Mouse (Mus musculus): ENCODE results near the gene Snx10. TPM values are rescaled to one million over a fixed set of nuclear protein-coding genes. Genes with fewer than 3 reads are reported as not detected.

Snx10 gene
- total and polyA plus RNA-seq, 2 experiments from 2014 or later: 10.9 to 13.5 TPM

DNA sequence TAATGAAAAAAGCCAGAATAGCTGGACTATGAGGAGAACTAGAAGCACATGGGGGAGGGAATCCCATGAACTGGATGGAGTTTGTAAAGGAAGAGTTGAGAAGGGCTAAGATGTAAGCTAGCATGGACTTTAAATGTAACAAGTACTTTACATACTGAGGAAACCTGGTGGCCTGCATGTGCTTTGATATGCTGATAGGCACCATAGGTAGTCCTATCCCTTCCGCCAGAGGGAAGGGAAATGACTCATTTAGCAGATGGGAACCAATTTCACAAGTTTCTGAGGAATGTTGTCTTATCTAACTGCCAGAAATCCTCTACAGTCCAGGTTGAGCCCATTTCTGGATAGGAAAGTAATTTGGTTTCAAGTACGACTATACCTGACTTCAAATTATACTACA lies 38.1 kb upstream of the Snx10 start:
- 60% methylated on average over 2 of the region's 2 CpGs for WGBS
- no peak overlapping the region for H3K27ac ChIP-seq (ENCODE audit: low read depth)

DNA sequence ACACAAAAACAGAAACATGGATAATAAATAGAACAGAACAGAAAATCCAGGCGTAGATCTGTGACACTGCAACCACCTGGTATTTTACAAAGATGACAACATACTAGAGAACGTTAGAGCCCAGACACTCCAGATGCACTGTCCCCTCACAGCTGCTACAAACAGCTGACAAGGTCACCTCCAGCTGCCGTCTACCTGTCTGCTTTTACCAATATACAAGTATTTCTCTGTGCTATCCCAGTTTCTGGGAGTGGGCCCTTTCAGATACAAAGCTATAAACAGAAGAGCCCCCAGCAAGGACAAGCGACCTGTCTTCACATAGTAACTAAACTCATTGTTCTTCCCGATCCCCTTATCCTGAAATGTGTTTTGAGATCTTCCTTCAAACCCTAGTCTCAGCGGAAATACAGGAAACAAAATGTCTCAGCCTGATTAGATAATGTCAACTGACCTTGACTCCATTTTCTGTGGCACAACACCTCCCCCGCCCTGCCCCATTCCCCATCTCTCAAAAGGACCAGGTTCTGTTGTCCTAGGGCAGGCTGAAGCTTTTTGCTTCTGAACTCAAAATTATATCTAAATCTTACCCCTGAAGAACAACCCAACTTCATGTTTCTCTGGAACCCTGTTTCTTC lies 37.5 kb upstream of the Snx10 start:
- no peak overlapping the region for H3K4me3 ChIP-seq (ENCODE audit: low read depth, low read length)
- DNase-seq (ENCODE audit: low spot score) (no peak), ATAC-seq (ENCODE audit: insufficient read depth, low read depth) (no peak)
- H3K4me2 ChIP-seq (ENCODE audit: low read depth, low read length): no peak overlapping the region
- TF ChIP-seq CTCF (IDR thresholded peaks at IDR 0.05; ENCODE audit: low read depth): no peak
- no peak for TF ChIP-seq EP300 (IDR thresholded peaks at IDR 0.05; ENCODE audit: low read depth)
- H3K27ac ChIP-seq (ENCODE audit: low read depth): no peak overlapping the region
- no peak overlapping the region for H3K9ac ChIP-seq (replicated peaks; ENCODE audit: low read depth, low read length)
- H3K27me3 ChIP-seq (ENCODE audit: control insufficient read depth, insufficient read depth, low read length): no peaks in the 10 kb centered on the region
- peaks cover 10% of the 10 kb centered on the region; the same call in 1 of the 2 replicates for H3K4me1 ChIP-seq (ENCODE audit: control insufficient read depth, insufficient read depth)
- H3K9me3 ChIP-seq (replicated peaks; ENCODE audit: control insufficient read depth, low read length): 0 out of 2 replicates have a peak, but pooled peaks cover 10% of the 10 kb centered on the region
- peaks cover 20% of the 10 kb centered on the region for H3K36me3 ChIP-seq (replicated peaks; ENCODE audit: control insufficient read depth, insufficient read depth, low read length)
- WGBS: 24% methylated on average over 7 of the region's 7 CpGs

More for the DNA sequence above, 38.1 kb upstream of the Snx10 start:
- Histone ChIP-seq H3K9ac (replicated peaks; ENCODE audit: low read depth, low read length) (no peak overlapping the region), H3K36me3 (replicated peaks; ENCODE audit: control insufficient read depth, insufficient read depth, low read length) (peaks cover 24% of the 10 kb centered on the region), H3K4me2 (ENCODE audit: low read depth, low read length) (no peak overlapping the region), H3K9me3 (replicated peaks; ENCODE audit: control insufficient read depth, low read length) (0 out of 2 replicates have a peak, but pooled peaks cover 10% of the 10 kb centered on the region), H3K4me3 (ENCODE audit: low read depth, low read length) (no peak overlapping the region), H3K4me1 (ENCODE audit: control insufficient read depth, insufficient read depth) (peaks cover 10% of the 10 kb centered on the region; the same call in 1 of the 2 replicates), H3K27me3 (ENCODE audit: control insufficient read depth, insufficient read depth, low read length) (no peaks in the 10 kb centered on the region)
- DNase-seq (ENCODE audit: low spot score): no peak
- no peak for ATAC-seq (ENCODE audit: insufficient read depth, low read depth)
- no peak for TF ChIP-seq EP300 (IDR thresholded peaks at IDR 0.05; ENCODE audit: low read depth)

DNA sequence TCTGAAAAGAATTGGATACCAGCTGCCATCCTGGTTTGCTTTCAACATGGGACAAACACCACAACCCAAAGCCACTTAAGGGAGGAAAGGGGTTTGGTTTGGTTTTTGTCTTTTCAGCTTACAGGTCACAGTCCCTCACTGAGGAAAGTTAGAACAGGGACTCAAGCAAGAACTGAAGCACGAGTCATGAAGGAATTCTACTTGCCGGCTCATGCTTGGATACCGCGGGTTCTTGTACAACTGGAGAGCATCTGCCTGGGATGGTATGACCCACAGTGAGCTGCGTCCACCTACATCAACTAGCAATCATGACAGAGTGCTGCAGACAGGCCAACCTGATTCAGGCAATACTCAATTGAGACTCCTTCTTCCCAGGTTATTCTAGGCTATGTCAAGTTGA lies 37.0 kb upstream of the Snx10 start:
- TF ChIP-seq CTCF (IDR thresholded peaks at IDR 0.05; ENCODE audit: low read depth) (no peak), EP300 (IDR thresholded peaks at IDR 0.05; ENCODE audit: low read depth) (no peak)
- no peak overlapping the region for H3K27ac ChIP-seq (ENCODE audit: low read depth)

DNA sequence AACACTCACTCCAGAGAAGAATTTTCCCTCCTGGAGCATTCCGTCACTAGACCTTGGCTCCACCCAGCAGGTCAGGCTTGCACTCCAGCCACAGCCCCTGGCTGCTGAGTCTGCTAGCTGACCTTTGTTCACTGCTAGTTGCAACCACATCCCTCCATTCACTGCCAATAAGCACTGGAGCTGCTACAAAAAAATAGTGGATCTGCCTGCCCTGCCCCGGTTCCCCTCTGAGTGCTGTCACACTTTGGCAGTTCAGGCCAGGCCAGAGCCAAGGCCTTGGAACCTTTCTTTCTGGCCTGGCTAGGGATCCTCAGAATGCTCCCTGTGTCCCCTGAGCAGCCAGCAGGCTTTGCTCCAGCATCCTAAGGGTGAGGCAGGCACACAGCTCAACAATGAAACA lies 33.9 kb upstream of the Snx10 start:
- no peak for TF ChIP-seq EP300 (IDR thresholded peaks at IDR 0.05; ENCODE audit: low read depth)
- TF ChIP-seq CTCF (IDR thresholded peaks at IDR 0.05; ENCODE audit: low read depth): no peak
- H3K4me2 ChIP-seq (ENCODE audit: low read depth, low read length): no peak overlapping the region
- no peaks in the 10 kb centered on the region for H3K36me3 ChIP-seq (replicated peaks; ENCODE audit: control insufficient read depth, insufficient read depth, low read length)
- peaks cover 10% of the 10 kb centered on the region; the same call in 1 of the 2 replicates for H3K4me1 ChIP-seq (ENCODE audit: control insufficient read depth, insufficient read depth)
- no peak overlapping the region for H3K4me3 ChIP-seq (ENCODE audit: low read depth, low read length)
- peak overlapping the region; percentile 57 for H3K27ac ChIP-seq (ENCODE audit: low read depth)
- 25% methylated on average over 2 of the region's 2 CpGs for WGBS
- no peak overlapping the region for H3K9ac ChIP-seq (replicated peaks; ENCODE audit: low read depth, low read length)
- DNase-seq (ENCODE audit: low spot score) (no peak), ATAC-seq (ENCODE audit: insufficient read depth, low read depth) (peak; percentile 64)
- H3K9me3 ChIP-seq (replicated peaks; ENCODE audit: control insufficient read depth, low read length): 0 out of 2 replicates have a peak, but pooled peaks cover 10% of the 10 kb centered on the region
- H3K27me3 ChIP-seq (ENCODE audit: control insufficient read depth, insufficient read depth, low read length): no peaks in the 10 kb centered on the region

More for the DNA sequence above, 37.0 kb upstream of the Snx10 start:
- ATAC-seq (ENCODE audit: insufficient read depth, low read depth): no peak
- H3K27me3 ChIP-seq (ENCODE audit: control insufficient read depth, insufficient read depth, low read length): no peaks in the 10 kb centered on the region
- no peak overlapping the region for H3K4me2 ChIP-seq (ENCODE audit: low read depth, low read length)
- H3K4me3 ChIP-seq (ENCODE audit: low read depth, low read length): no peak overlapping the region
- H3K9ac ChIP-seq (replicated peaks; ENCODE audit: low read depth, low read length): no peak overlapping the region
- H3K4me1 ChIP-seq (ENCODE audit: control insufficient read depth, insufficient read depth): peaks cover 10% of the 10 kb centered on the region; the same call in 1 of the 2 replicates
- H3K9me3 ChIP-seq (replicated peaks; ENCODE audit: control insufficient read depth, low read length): 0 out of 2 replicates have a peak, but pooled peaks cover 10% of the 10 kb centered on the region
- WGBS: 79% methylated on average over 5 of the region's 5 CpGs
- peaks cover 15% of the 10 kb centered on the region for H3K36me3 ChIP-seq (replicated peaks; ENCODE audit: control insufficient read depth, insufficient read depth, low read length)
- DNase-seq (ENCODE audit: low spot score): no peak

DNA sequence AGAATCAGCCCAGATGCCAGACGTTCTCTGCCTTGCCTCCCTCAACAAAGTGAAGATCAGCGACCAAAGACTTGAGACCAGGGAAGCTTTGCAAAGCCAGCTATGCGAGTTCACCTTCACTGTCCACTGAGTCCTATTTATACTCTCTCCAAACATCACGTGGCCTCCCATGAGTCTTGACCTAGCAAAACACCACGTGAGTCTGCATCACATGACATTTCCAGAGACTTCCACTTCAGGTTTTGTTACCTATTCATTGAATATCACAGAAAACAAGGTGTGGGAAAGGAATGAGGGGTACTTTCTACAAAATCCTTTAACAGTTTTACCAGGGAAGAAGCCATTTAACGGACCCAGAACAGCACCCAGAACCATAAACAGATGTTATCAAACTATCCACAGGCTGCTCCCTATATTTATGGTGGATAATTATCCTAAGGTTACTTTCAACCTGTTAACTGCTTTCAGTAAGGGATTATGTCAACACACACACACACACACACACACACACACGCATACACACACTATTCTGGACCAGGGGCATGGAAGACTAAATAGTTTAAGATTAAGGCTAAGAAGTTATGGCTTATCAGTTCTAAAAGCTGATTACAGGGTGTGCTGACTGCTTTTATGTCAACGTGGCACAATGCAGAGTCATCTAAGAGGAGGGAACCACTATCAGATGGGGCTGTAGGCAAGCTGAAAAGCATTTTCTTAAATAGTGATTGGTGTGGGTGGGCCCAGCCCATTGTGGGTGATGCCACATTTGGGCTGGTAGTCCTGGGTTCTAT lies 26.2 kb upstream of the Snx10 start:
- no peak overlapping the region for H3K4me3 ChIP-seq (ENCODE audit: low read depth, low read length)
- no peak for DNase-seq (ENCODE audit: low spot score)
- TF ChIP-seq EP300 (IDR thresholded peaks at IDR 0.05; ENCODE audit: low read depth) (no peak), CTCF (IDR thresholded peaks at IDR 0.05; ENCODE audit: low read depth) (no peak)
- 50% methylated on average over 8 of the region's 8 CpGs for WGBS
- no peak overlapping the region for H3K9ac ChIP-seq (replicated peaks; ENCODE audit: low read depth, low read length)
- H3K27ac ChIP-seq (ENCODE audit: low read depth): no peak overlapping the region
- ATAC-seq (ENCODE audit: insufficient read depth, low read depth): no peak
- H3K27me3 ChIP-seq (ENCODE audit: control insufficient read depth, insufficient read depth, low read length): no peaks in the 10 kb centered on the region
- H3K9me3 ChIP-seq (replicated peaks; ENCODE audit: control insufficient read depth, low read length): no peaks in the 10 kb centered on the region
- no peak overlapping the region for H3K4me2 ChIP-seq (ENCODE audit: low read depth, low read length)
- H3K4me1 ChIP-seq (ENCODE audit: control insufficient read depth, insufficient read depth): no peaks in the 10 kb centered on the region
- no peaks in the 10 kb centered on the region for H3K36me3 ChIP-seq (replicated peaks; ENCODE audit: control insufficient read depth, insufficient read depth, low read length)
